Mouse (Mus musculus) gastrocnemius, postnatal 36 days (tissue): ENCODE data around the gene Gm49721. TPM values are rescaled to one million over a fixed set of nuclear protein-coding genes. Genes with fewer than 3 reads are reported as not detected.
A peak's percentile ranks its signal among the peaks of the same experiment; 100 is the strongest.
"Not testable (repeated sequence)": the region's sequence is repeated elsewhere in the genome, so short reads cannot be mapped to it uniquely, and the experiment has no call there.

Experiments
- DNase-seq, 2 experiments: peaks; one replicate each; pipeline ENCODE4 v3.0.0; 2022
- intact Hi-C: fragments of 180-260 bp; cut with DNase I; formaldehyde crosslinking; loops from one replicate; pipeline ENCODE4 v1.15.1; 2025
- long read RNA-seq, 2 experiments: library from polyadenylated mRNA; stranded (forward); transcript quantifications; one replicate each; pipeline ENCODE4 v2.0.0; 2021
- total RNA-seq, 2 experiments: library from RNA; stranded (reverse); gene quantifications; 2 replicates each; pipeline ENCODE4 v1.2.3; 2021

Gene Gm49721
- not detected for total RNA-seq
- long read RNA-seq, experiment 1, partial matches to known transcripts, result 0 of 3 reads
- long read RNA-seq, experiment 1, other reads (novel, unspliced or antisense), result 3 of 3 reads
- long read RNA-seq, experiment 2, partial matches to known transcripts, result 1 of 8 reads
- long read RNA-seq, experiment 2, other reads (novel, unspliced or antisense), result 7 of 8 reads

GRCm38 (mm10) chr17:6978287-6979248 lies at the start of gene Gm49721:
TSS of gene Gm49721 (plus strand) at chr17:6978904.
- DNase-seq, result peak; percentile 36 to 66

GRCm38 (mm10) chr17:6931625-6932024 lies 47.1 kb upstream of the Gm49721 start:
- intact Hi-C loops, result not testable (repeated sequence)

More at GRCm38 (mm10) chr17:6978287-6979248, at the start of gene Gm49721:
- intact Hi-C loops, result not testable (repeated sequence)

GRCm38 (mm10) chr17:6942560-6942959 lies 36.1 kb upstream of the Gm49721 start:
- DNase-seq, intact Hi-C loops: not testable (repeated sequence)

More at GRCm38 (mm10) chr17:6931625-6932024, 47.1 kb upstream of the Gm49721 start:
- not testable (repeated sequence) for DNase-seq

DNA sequence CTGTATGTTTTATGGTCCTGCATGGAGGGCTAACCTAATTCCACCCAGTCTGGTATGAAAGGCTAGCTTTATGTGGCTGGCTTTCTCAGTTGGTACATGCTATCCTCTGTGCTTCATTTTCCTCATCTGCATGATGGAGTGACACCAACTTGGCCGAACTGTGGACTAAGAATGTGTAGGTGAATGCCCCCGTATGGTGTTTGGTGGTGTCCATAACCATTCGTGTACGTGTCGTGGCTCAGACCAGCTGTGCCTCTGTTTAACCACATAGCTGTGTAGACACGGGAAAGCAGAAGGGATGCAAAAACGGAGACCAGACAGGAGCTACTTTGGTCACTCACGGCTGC lies 31.1 kb upstream of the Gm49721 start:
- DNase-seq, intact Hi-C loops: not testable (repeated sequence)

- intact Hi-C loops, result not testable (repeated sequence)
- peak; percentile 65 to 80 for DNase-seq
Measured at GRCm38 (mm10) chr17:6947984-6948768, 30.5 kb upstream of the Gm49721 start, which contains the start of gene Rsph3b. TSS of gene Rsph3b (minus strand) at chr17:6948682.

DNA sequence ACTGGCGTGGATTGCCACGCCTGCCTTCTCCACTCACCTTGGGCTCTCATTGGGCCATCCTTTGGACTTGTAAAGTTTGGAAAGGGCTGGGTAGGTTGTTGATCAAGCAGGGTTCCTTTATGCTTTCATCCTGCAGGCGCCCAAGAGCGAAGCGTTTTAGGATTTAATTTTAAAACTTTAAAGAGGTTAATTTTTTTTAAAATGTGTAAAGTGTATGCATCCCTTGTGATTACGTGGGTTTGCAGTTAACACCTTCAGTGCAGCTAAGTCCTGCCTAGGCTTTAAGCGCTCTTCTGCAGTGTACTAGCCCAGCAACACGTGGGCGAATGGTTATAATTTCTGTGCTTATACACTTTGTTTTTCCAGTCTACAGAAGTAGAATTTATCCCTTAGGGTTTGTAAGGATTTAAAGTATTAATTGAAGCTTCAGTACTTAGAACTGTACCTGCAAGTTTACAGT lies 29.9 kb upstream of the Gm49721 start:
- intact Hi-C loops, result not testable (repeated sequence)

GRCm38 (mm10) chr17:6958881-6959280 lies 19.8 kb upstream of the Gm49721 start:
- DNase-seq, intact Hi-C loops: not testable (repeated sequence)

More for the DNA sequence above, 29.9 kb upstream of the Gm49721 start:
- DNase-seq, result not testable (repeated sequence)

GRCm38 (mm10) chr17:6959543-6960259 lies 19.0 kb upstream of the Gm49721 start:
- intact Hi-C loops, DNase-seq: not testable (repeated sequence)

- intact Hi-C loops, DNase-seq: not testable (repeated sequence)
Measured at GRCm38 (mm10) chr17:6960349-6960748, 18.4 kb upstream of the Gm49721 start.

DNA sequence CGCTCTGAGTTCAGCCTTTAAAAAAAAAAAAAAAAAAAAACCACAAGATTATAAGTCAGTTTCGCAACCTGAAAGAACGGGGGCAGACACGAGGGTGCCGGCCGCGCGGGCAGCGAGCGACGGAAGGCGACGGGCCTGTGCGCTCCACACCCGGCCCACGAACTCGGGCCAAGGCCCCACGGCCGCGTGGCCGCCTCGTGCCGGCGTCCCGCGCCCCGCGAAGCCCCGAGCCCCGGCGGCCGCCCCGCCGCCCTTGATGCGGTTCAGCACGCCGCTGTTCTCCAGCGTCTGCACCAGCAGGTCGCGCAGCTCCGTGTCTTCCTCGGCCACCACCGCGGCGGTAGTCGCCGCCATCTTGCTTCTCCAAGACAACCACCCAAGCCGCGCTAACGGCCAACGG lies 17.9 kb upstream of the Gm49721 start, which contains the start of gene Tagap1:
TSS of gene Tagap1 (minus strand) at position 381 of the 400 bp plus-strand sequence.
- peak; percentile 5 to 60 for DNase-seq
- intact Hi-C loops, result not testable (repeated sequence)

DNA sequence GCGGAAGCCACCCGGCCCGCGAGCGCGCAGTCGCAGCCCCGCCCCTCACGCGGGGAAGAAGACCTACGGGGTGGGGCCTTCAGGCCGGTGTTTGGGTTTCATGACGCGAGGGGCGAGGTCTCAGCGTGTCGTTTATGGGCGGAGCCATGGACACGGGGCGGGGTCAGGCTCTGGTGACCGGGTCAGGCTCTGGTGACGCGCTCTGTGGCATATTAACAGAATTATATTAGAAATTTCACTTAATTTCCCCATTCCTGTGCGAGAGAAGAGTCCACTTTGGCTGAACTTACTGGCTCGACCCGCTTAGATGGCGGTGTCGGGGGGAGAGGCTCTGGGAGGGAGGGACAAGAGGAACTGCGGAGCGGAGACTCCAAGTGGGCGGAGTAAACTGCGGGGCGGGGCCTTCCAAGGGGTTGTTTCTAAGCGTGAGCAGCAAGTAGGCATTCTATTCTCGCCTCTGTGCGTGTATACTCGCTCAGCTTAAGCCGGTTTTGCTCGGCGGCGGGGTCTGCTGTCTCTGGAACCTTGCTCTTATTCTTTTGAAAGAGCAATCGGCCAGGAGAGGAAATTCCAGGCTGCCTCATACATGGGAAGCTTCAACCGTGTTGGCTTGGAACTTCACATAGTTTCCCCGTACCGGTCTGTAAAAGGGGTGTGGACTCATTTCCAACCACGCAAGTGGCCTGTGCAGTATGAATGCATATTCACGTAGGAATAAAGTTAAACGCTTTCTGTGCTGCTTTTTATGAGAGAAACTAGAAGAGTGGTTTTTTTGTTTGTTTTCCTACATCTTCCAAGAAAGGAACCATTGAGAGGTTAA lies 17.3 kb upstream of the Gm49721 start:
- DNase-seq, result peak in 1 of 2 experiments; percentile 52

DNA sequence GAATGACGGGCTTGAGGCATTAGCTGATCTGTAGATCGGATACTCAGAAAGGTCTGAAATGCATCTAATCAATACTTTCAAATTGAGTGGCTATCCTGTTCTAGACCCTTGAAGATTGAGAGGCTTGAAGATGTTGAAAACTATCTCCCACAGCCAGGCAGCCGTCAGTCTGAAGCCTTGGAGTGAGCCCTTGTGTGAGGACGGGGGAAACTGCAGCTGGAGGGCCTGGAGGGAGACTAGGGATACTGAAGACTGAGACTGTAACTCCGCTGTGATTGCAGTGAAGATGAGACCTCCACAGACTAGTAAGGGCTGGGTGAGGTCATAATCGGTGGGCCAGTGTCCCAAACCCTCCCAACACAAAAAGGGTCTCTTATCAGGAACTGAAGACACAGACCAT lies 16.4 kb upstream of the Gm49721 start:
- intact Hi-C loops, DNase-seq: not testable (repeated sequence)

More for the DNA sequence above, 17.3 kb upstream of the Gm49721 start:
- intact Hi-C loops, result not testable (repeated sequence)

DNA sequence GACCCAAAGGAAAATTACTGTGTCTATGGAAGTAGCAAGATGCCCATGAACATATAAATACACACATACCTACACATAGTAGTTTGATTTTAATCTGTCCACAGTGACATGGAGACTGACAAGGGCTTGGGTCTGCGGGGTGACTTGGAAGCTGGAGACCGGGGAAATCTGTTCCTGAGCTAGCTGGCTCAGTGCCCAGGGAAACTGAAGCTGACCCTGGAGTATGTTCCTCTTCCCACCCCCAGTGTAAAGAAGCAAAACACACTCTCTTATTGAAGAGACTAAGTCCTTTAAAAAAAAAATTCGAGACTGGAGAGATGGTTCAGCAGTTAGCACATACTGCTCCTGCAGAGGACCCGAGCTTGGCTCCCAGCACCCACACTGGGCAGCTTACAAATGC lies 15.8 kb upstream of the Gm49721 start:
- DNase-seq, intact Hi-C loops: not testable (repeated sequence)

GRCm38 (mm10) chr17:6965364-6965763 lies 13.3 kb upstream of the Gm49721 start:
- DNase-seq, intact Hi-C loops: not testable (repeated sequence)

GRCm38 (mm10) chr17:6967673-6968072 lies 11.0 kb upstream of the Gm49721 start:
- DNase-seq, intact Hi-C loops: not testable (repeated sequence)

GRCm38 (mm10) chr17:6970334-6970733 lies 8.4 kb upstream of the Gm49721 start, which contains the start of gene Rnaset2b:
TSS of gene Rnaset2b (plus strand) at chr17:6970634.
- intact Hi-C loops, DNase-seq: not testable (repeated sequence)

GRCm38 (mm10) chr17:6971238-6971637 lies 7.5 kb upstream of the Gm49721 start:
- DNase-seq, intact Hi-C loops: not testable (repeated sequence)

DNA sequence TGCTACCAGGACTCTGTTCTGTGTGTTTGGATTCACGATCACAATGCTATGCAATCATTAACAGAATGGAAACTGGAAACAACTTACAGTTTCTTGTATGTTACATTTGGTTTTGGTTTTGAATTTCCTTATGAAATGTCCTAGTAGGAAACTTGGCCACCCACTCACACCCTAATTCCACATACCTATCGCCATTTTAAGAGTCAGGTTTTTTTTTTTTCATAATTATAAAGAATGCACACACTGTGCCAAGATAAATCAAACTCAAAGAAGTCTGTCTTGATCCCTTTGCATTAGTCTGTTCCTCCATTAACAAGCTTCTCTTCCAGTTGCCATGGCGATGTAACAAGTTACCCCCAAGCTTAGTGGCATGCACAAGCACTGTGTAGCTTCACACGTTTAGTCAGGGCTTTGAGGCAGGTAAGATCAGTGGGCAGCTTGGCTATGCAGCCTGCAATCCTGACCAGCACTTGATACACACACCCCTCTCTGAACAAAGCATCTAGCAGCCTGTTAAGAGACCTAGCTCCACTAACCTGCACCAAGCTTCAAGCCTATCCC lies 5.8 kb upstream of the Gm49721 start:
- intact Hi-C loops, DNase-seq: not testable (repeated sequence)
